Mouse (Mus musculus) MEL (cell line): ENCODE data around the gene Fam20b. TPM values are rescaled to one million over a fixed set of nuclear protein-coding genes. Genes with fewer than 3 reads are reported as not detected.

Experiments
- DNase-seq: peaks from one replicate; pipeline ENCODE4 v3.0.0; 2011; ENCODE audit warnings: low read depth, low spot score
- H3K27ac ChIP-seq: 2 replicates; pipeline ENCODE4 v1.5.1; 2012; ENCODE audit warnings: low read depth, mild to moderate bottlenecking, control low read depth, low read length, moderate library complexity; ENCODE audit not compliant: control insufficient read depth
- H3K27me3 ChIP-seq, 2 experiments: fragments of 150-350 bp in 1 of 2; sonication (generic) in 1 of 2; 2 replicates each; pipeline ENCODE4 v1.6.1; 2012; ENCODE audit warnings: low read length in 2 of 2, mild to moderate bottlenecking in 2 of 2, improper control_type of control experiment in 1 of 2, moderate library complexity in 1 of 2; ENCODE audit not compliant: insufficient read depth in 2 of 2, control insufficient read depth in 1 of 2
- H3K36me3 ChIP-seq, 2 experiments: 2 replicates each; pipeline ENCODE4 v1.6.1; 2012 to 2014; ENCODE audit warnings: low read length in 2 of 2, improper control_type of control experiment in 1 of 2, inconsistent platforms in 1 of 2, mild to moderate bottlenecking in 1 of 2; ENCODE audit not compliant: insufficient read depth in 2 of 2, control insufficient read depth in 1 of 2
- H3K4me1 ChIP-seq, 2 experiments: fragments of 150-350 bp in 1 of 2; sonication (generic) in 1 of 2; 2 replicates each; pipeline ENCODE4 v1.6.1; 2012; ENCODE audit warnings: low read length in 2 of 2, improper control_type of control experiment in 1 of 2, mild to moderate bottlenecking in 1 of 2; ENCODE audit not compliant: insufficient read depth in 2 of 2, control insufficient read depth in 1 of 2
- H3K4me3 ChIP-seq, 2 experiments: fragments of 150-350 bp in 1 of 2; sonication (generic) in 1 of 2; 2 replicates each; pipeline ENCODE4 v1.5.1; 2012; ENCODE audit warnings: low read depth in 2 of 2, low read length in 2 of 2, mild to moderate bottlenecking in 2 of 2, moderate library complexity in 2 of 2, control low read depth in 1 of 2, improper control_type of control experiment in 1 of 2; ENCODE audit not compliant: control insufficient read depth in 1 of 2, insufficient read depth in 1 of 2
- H3K79me2 ChIP-seq: 2 replicates; pipeline ENCODE4 v1.6.1; 2012; ENCODE audit warnings: mild to moderate bottlenecking, low read length, moderate library complexity; ENCODE audit not compliant: control insufficient read depth, poor library complexity, insufficient read depth
- H3K9ac ChIP-seq: 2 replicates; pipeline ENCODE4 v1.6.1; 2012; ENCODE audit warnings: low read depth, mild to moderate bottlenecking, control low read depth, low read length, moderate library complexity; ENCODE audit not compliant: control insufficient read depth, poor library complexity, severe bottlenecking
- H3K9me3 ChIP-seq: fragments of 150-350 bp; sonication (generic); replicated peaks from 2 replicates; pipeline ENCODE4 v1.6.1; 2012; ENCODE audit warnings: mild to moderate bottlenecking, low read length, improper control_type of control experiment, moderate library complexity; ENCODE audit not compliant: insufficient read depth
- BHLHE40 ChIP-seq: IDR thresholded peaks from 2 replicates; pipeline ENCODE4 v1.6.1; 2012; ENCODE audit warnings: low read depth, mild to moderate bottlenecking, inconsistent platforms, low read length, improper control_type of control experiment, borderline replicate concordance
- CTCF ChIP-seq, 3 experiments: IDR thresholded peaks in 2 of 3; conservative IDR thresholded peaks in 1 of 3; 2 replicates each; pipeline ENCODE4 v1.5.1; 2011 to 2012; ENCODE audit warnings: low read length in 3 of 3, low read depth in 2 of 3, mild to moderate bottlenecking in 2 of 3, improper control_type of control experiment in 1 of 3, inconsistent platforms in 1 of 3, mixed read lengths in 1 of 3, moderate library complexity in 1 of 3; ENCODE audit not compliant: control insufficient read depth in 1 of 3, insufficient read depth in 1 of 3, poor library complexity in 1 of 3, severe bottlenecking in 1 of 3
- E2F4 ChIP-seq: IDR thresholded peaks from 2 replicates; pipeline ENCODE4 v1.6.1; 2011; ENCODE audit warnings: low read depth, low read length, improper control_type of control experiment, borderline replicate concordance
- ELF1 ChIP-seq: IDR thresholded peaks from 2 replicates; pipeline ENCODE4 v1.6.1; 2014; ENCODE audit warnings: low read depth, mild to moderate bottlenecking, inconsistent platforms, low read length, improper control_type of control experiment, moderate library complexity
- EP300 ChIP-seq, 2 experiments: IDR thresholded peaks; 2 replicates each; pipeline ENCODE4 v1.6.1; 2011; ENCODE audit warnings: improper control_type of control experiment in 2 of 2, low read length in 2 of 2, low read depth in 1 of 2, mild to moderate bottlenecking in 1 of 2
- ETS1 ChIP-seq: IDR thresholded peaks from 2 replicates; pipeline ENCODE4 v1.6.1; 2012; ENCODE audit warnings: low read depth, mild to moderate bottlenecking, inconsistent platforms, low read length, improper control_type of control experiment, moderate library complexity
- GABPA ChIP-seq: IDR thresholded peaks from 2 replicates; pipeline ENCODE4 v1.6.1; 2012; ENCODE audit warnings: low read depth, mild to moderate bottlenecking, inconsistent platforms, low read length, improper control_type of control experiment, moderate library complexity
- HCFC1 ChIP-seq: IDR thresholded peaks from 2 replicates; pipeline ENCODE4 v1.6.1; 2012; ENCODE audit warnings: low read depth, mild to moderate bottlenecking, inconsistent platforms, low read length, improper control_type of control experiment, moderate library complexity
- JUND ChIP-seq: IDR thresholded peaks from 2 replicates; pipeline ENCODE4 v1.6.1; 2011; ENCODE audit warnings: low read depth, mild to moderate bottlenecking, improper control_type of control experiment, low read length
- MAZ ChIP-seq: IDR thresholded peaks from 2 replicates; pipeline ENCODE4 v1.6.1; 2012; ENCODE audit warnings: low read depth, mild to moderate bottlenecking, inconsistent platforms, low read length, improper control_type of control experiment
- MXI1 ChIP-seq: IDR thresholded peaks from 2 replicates; pipeline ENCODE4 v1.6.1; 2011; ENCODE audit warnings: mild to moderate bottlenecking, low read depth, low read length, improper control_type of control experiment
- MYB ChIP-seq: IDR thresholded peaks from 2 replicates; pipeline ENCODE4 v1.6.1; 2011; ENCODE audit warnings: mild to moderate bottlenecking, low read depth, low read length, improper control_type of control experiment
- NELFE ChIP-seq: IDR thresholded peaks from 2 replicates; pipeline ENCODE4 v1.6.1; 2011; ENCODE audit warnings: low read depth, low read length, improper control_type of control experiment
- NRF1 ChIP-seq: IDR thresholded peaks from 2 replicates; pipeline ENCODE4 v1.6.1; 2014; ENCODE audit warnings: low read depth, mild to moderate bottlenecking, inconsistent platforms, low read length, improper control_type of control experiment, moderate library complexity; ENCODE audit not compliant: poor library complexity, insufficient read depth, severe bottlenecking
- POLR2A ChIP-seq, 2 experiments: IDR thresholded peaks; 2 replicates each; pipeline ENCODE4 v1.6.1; 2011 to 2012; ENCODE audit warnings: low read length in 2 of 2, mild to moderate bottlenecking in 2 of 2, control low read depth in 1 of 2, improper control_type of control experiment in 1 of 2, low read depth in 1 of 2, moderate library complexity in 1 of 2; ENCODE audit not compliant: control insufficient read depth in 1 of 2, insufficient read depth in 1 of 2, poor library complexity in 1 of 2
- POLR2AphosphoS2 ChIP-seq: IDR thresholded peaks from 2 replicates; pipeline ENCODE4 v1.6.1; 2011; ENCODE audit warnings: low read length, improper control_type of control experiment
- POLR2AphosphoS5 ChIP-seq: IDR thresholded peaks from 2 replicates; pipeline ENCODE4 v1.6.1; 2012; ENCODE audit warnings: low read depth, borderline replicate concordance, mild to moderate bottlenecking, inconsistent platforms, low read length, moderate library complexity, mixed read lengths
- RAD21 ChIP-seq: IDR thresholded peaks from 2 replicates; pipeline ENCODE4 v1.6.1; 2011; ENCODE audit warnings: mild to moderate bottlenecking, low read depth, low read length, improper control_type of control experiment
- SMC3 ChIP-seq: IDR thresholded peaks from 2 replicates; pipeline ENCODE4 v1.6.1; 2011; ENCODE audit warnings: low read depth, low read length, improper control_type of control experiment
- TBP ChIP-seq: IDR thresholded peaks from 2 replicates; pipeline ENCODE4 v1.8.0; 2011; ENCODE audit warnings: low read depth, low read length, improper control_type of control experiment
- TCF12 ChIP-seq: IDR thresholded peaks from 2 replicates; pipeline ENCODE4 v1.6.1; 2014; ENCODE audit warnings: low read depth, mild to moderate bottlenecking, inconsistent platforms, low read length, improper control_type of control experiment, moderate library complexity
- ZC3H11A ChIP-seq: IDR thresholded peaks from 2 replicates; pipeline ENCODE4 v1.6.1; 2012; ENCODE audit warnings: low read depth, mild to moderate bottlenecking, inconsistent platforms, low read length, improper control_type of control experiment
- ZKSCAN1 ChIP-seq: IDR thresholded peaks from 2 replicates; pipeline ENCODE4 v1.6.1; 2012; ENCODE audit warnings: low read depth, mild to moderate bottlenecking, inconsistent platforms, low read length, improper control_type of control experiment, moderate library complexity
- ZNF384 ChIP-seq: IDR thresholded peaks from 2 replicates; pipeline ENCODE4 v1.6.1; 2012; ENCODE audit warnings: low read depth, mild to moderate bottlenecking, inconsistent platforms, low read length, improper control_type of control experiment
- polyA plus RNA-seq, 2 experiments: library from polyadenylated mRNA; stranded (reverse) in 1 of 2; unstranded in 1 of 2; fragments of >175 nt in 1 of 2; fragments of >200 nt in 1 of 2; gene quantifications; 2 replicates each; pipeline versions ENCODE4 v1.2.1 to v1.2.4; 2012; ENCODE audit warnings: low replicate concordance in 2 of 2, low read depth in 1 of 2; ENCODE audit not compliant: insufficient read length in 2 of 2, insufficient read depth in 1 of 2, missing spikeins in 1 of 2
- total RNA-seq: library from RNA; depleted of rRNA; stranded (reverse); fragments of 300-350 nt; gene quantifications from 2 replicates; pipeline ENCODE4 v1.2.3, GENCODE M21; 2012

Gene Fam20b
- total and polyA plus RNA-seq, 3 experiments, result 19.6 to 22.0 TPM; not detected in 1

DNA sequence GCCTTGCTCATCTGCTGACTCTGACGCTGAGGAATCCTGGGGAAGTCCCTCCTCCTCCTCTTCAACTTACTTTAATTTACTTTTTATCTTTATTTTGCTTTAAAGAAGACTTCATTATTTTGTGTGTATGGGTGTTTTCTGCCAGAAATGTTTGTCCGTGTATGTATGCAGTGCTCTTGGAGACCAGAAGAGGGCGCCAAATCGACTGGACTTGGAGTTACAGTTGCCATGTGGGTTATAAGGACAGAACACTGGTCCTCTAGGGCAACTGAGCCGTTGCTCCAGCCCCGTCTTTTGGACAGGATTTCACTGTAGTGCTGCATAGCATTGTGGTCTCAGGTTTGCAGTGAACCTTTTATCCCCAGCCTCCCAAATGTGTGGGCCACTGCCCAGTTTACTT lies 45.7 kb upstream of the Fam20b start:
- H3K4me3 ChIP-seq, result no peak overlapping the region
- no peaks in the 10 kb centered on the region for H3K79me2 ChIP-seq
- H3K9me3 ChIP-seq, result no peaks in the 10 kb centered on the region
- H3K36me3 ChIP-seq, result no peaks in the 10 kb centered on the region
- TF ChIP-seq NELFE, result no peak
- TF ChIP-seq CTCF (IDR thresholded peaks at IDR 0.05 in 2 of 3, conservative IDR thresholded peaks at IDR 0.05 in 1 of 3; ENCODE audit: control insufficient read depth in 1 of 3, insufficient read depth in 1 of 3, low read depth in 2 of 3, low read length in 3 of 3, poor library complexity in 1 of 3, severe bottlenecking in 1 of 3), result peak; percentile 50 to 51 (median 50)
- peak; percentile 30 for TF ChIP-seq RAD21
- TF ChIP-seq ZC3H11A, result peak; percentile 33; the same call in 1 of the 2 replicates
- TF ChIP-seq MAZ, result no peak
- no peak for TF ChIP-seq POLR2A (IDR thresholded peaks at IDR 0.05; ENCODE audit: control insufficient read depth in 1 of 2, insufficient read depth in 1 of 2, low read depth in 1 of 2, low read length in 2 of 2, poor library complexity in 1 of 2)
- TF ChIP-seq POLR2AphosphoS5, result no peak
- no peak for TF ChIP-seq EP300 (IDR thresholded peaks at IDR 0.05; ENCODE audit: low read depth in 1 of 2, low read length in 2 of 2)
- TF ChIP-seq ZKSCAN1, result no peak
- TF ChIP-seq E2F4, result no peak
- no peak for TF ChIP-seq BHLHE40
- TF ChIP-seq SMC3, result peak; percentile 49
- no peak for TF ChIP-seq ZNF384
- TF ChIP-seq ETS1, result no peak
- no peak for DNase-seq
- no peak overlapping the region for H3K27ac ChIP-seq
- H3K27me3 ChIP-seq, result no peaks in the 10 kb centered on the region; a peak in 1 of 4 replicates
- no peaks in the 10 kb centered on the region for H3K4me1 ChIP-seq
- no peak overlapping the region for H3K9ac ChIP-seq

DNA sequence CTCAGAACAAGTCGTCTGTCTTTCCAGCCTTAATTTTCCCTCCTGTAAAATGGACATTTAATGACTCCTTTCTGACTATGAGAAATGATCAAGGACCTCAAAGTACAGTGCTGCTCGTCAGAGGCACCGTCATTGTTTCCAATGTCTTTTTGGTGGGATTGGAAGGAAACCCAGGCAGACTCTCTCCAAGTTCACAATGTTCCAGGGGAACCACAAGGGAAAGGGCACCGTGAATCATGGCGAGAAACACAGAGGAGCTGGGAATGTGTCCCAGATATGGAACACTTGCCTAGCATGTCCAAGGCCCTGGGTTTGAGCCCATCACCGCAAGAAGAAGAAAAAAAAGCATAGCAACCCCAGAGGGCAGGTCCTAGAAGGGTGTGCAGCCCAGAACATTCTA lies 44.4 kb upstream of the Fam20b start:
- no peak for TF ChIP-seq GABPA
- TF ChIP-seq ZKSCAN1, result no peak
- Histone ChIP-seq H3K27ac (no peak overlapping the region), H3K79me2 (no peaks in the 10 kb centered on the region), H3K9me3 (no peaks in the 10 kb centered on the region), H3K4me3 (no peak overlapping the region), H3K9ac (no peak overlapping the region), H3K4me1 (no peaks in the 10 kb centered on the region), H3K36me3 (no peaks in the 10 kb centered on the region), H3K27me3 (no peaks in the 10 kb centered on the region; a peak in 1 of 4 replicates)
- DNase-seq, result no peak

- Histone ChIP-seq H3K27ac (no peak overlapping the region), H3K4me1 (no peaks in the 10 kb centered on the region), H3K36me3 (no peaks in the 10 kb centered on the region), H3K9me3 (no peaks in the 10 kb centered on the region), H3K79me2 (no peaks in the 10 kb centered on the region), H3K4me3 (no peak overlapping the region), H3K27me3 (no peaks in the 10 kb centered on the region), H3K9ac (no peak overlapping the region)
- TF ChIP-seq POLR2AphosphoS5 (no peak), BHLHE40 (no peak), MAZ (no peak), HCFC1 (no peak), ETS1 (no peak), ZKSCAN1 (no peak), POLR2A (IDR thresholded peaks at IDR 0.05; ENCODE audit: control insufficient read depth in 1 of 2, insufficient read depth in 1 of 2, low read depth in 1 of 2, low read length in 2 of 2, poor library complexity in 1 of 2) (no peak), TBP (no peak), NRF1 (no peak), RAD21 (no peak), POLR2AphosphoS2 (no peak), JUND (no peak), TCF12 (no peak), MYB (no peak), CTCF (IDR thresholded peaks at IDR 0.05 in 2 of 3, conservative IDR thresholded peaks at IDR 0.05 in 1 of 3; ENCODE audit: control insufficient read depth in 1 of 3, insufficient read depth in 1 of 3, low read depth in 2 of 3, low read length in 3 of 3, poor library complexity in 1 of 3, severe bottlenecking in 1 of 3) (no peak), NELFE (no peak), ELF1 (no peak), MXI1 (no peak)
- no peak for DNase-seq
These were observed 42.5 kb upstream of the Fam20b start for GRCm38 (mm10) chr1:156761430-156761801.
